Mouse (Mus musculus) cortical plate, adult 2 months (tissue): ENCODE data around the gene Il12b.

Experiments
- CTCF ChIP-seq: fragments of 200-500 bp; IDR thresholded peaks from 2 replicates; pipeline ENCODE4 v1.5.1; 2011; ENCODE audit warnings: mild to moderate bottlenecking, control low read depth, low read length; ENCODE audit not compliant: insufficient read depth; ENCODE audit errors: extremely low read depth
- POLR2A ChIP-seq: fragments of 200-500 bp; IDR thresholded peaks from 2 replicates; pipeline ENCODE4 v1.6.1; 2011; ENCODE audit warnings: mild to moderate bottlenecking, low read length, control low read depth; ENCODE audit not compliant: insufficient read depth; ENCODE audit errors: extremely low read depth

GRCm38 (mm10) chr11:44461493-44461892 is 61.6 kb downstream of the Il12b start:
- TF ChIP-seq CTCF = no peak
- no peak for TF ChIP-seq POLR2A
